Mouse (Mus musculus): ENCODE measurements around the gene Rnf224.

DNA sequence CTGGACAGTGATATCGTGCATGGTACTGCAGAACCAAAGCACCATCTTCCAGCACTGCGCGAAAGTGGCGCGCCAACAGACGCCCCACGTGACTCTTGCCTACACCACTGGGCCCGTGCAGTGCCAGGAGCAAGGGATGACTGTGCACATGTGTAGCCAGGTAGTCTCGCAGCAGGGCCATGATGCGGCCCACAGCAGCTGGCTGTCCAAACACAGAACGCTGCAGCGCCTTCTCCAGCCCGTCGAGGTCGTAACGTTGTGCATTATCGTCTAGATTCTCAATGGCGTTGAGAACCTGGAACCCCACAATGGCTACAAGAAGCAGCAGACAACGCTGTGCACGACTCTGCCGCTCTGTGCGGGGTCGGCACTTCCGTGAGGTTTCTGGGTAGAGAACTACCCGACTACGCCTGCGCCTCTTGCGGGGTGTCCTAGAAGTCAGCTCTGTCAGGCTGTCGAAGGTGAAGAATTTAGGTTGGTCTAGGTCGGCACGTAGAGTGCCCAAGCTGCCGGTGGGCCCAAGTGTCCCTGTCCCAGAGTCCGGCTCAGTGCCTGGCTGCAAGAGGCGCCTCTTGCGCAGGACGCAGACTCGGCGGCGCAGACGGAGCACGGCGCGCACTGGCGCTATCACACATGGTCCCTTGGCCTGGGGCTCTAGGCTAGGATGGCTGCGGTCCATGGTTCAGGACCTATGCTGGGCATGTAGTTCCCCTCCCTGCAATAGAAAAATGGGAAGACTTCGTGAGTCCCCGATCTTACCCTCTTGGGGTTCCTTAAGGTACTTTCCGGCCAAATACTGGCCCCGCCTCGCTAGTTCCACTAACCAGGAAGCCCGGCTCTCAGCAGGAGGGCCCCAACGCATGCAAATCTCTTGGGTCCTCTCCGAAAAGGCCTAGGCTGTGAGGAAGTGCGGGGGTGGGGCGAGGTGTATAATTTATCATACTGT is 41.1 kb downstream of the Rnf224 start:
- TF ChIP-seq CTCF (IDR thresholded peaks at IDR 0.05; ENCODE audit: borderline replicate concordance, insufficient read depth, low read depth, low read length) (no peak), POLR2A (IDR thresholded peaks at IDR 0.05; ENCODE audit: borderline replicate concordance, insufficient read depth, low read length) (no peak)

Measured in cerebellum, adult 2 months (tissue).